Mouse (Mus musculus) neural tube, embryonic 13.5 days (tissue): ENCODE data around the gene Cmah. TPM values are rescaled to one million over a fixed set of nuclear protein-coding genes. Genes with fewer than 3 reads are reported as not detected.
A peak's percentile ranks its signal among the peaks of the same experiment; 100 is the strongest.

Experiments
- ATAC-seq: fragments of 200-750 bp; cut with Nextera tagmentation; 2 replicates; pipeline ENCODE4 v1.8.0; 2017; ENCODE audit warnings: low read depth, mild to moderate bottlenecking, moderate TSS enrichment, moderate library complexity
- H3K27ac ChIP-seq: fragments of 300-500 bp; sonication (generic); replicated peaks from 2 replicates; pipeline ENCODE4 v1.5.1; 2015; ENCODE audit warnings: moderate library complexity, mild to moderate bottlenecking, inconsistent platforms
- H3K27me3 ChIP-seq: fragments of 300-500 bp; sonication (generic); 2 replicates; pipeline ENCODE4 v1.6.1; 2015; ENCODE audit warnings: mild to moderate bottlenecking, inconsistent platforms
- H3K36me3 ChIP-seq: fragments of 300-500 bp; sonication (generic); 2 replicates; pipeline ENCODE4 v1.6.1; 2015; ENCODE audit warnings: mild to moderate bottlenecking, inconsistent platforms
- H3K4me1 ChIP-seq: fragments of 300-500 bp; sonication (generic); replicated peaks from 2 replicates; pipeline ENCODE4 v1.6.1; 2015; ENCODE audit warnings: inconsistent platforms
- H3K4me2 ChIP-seq: fragments of 300-500 bp; sonication (generic); 2 replicates; pipeline ENCODE4 v1.6.1; 2015; ENCODE audit warnings: inconsistent platforms, mild to moderate bottlenecking, moderate library complexity
- H3K4me3 ChIP-seq: fragments of 300-500 bp; sonication (generic); 2 replicates; pipeline ENCODE4 v1.5.1; 2015; ENCODE audit warnings: mild to moderate bottlenecking, inconsistent platforms
- H3K9ac ChIP-seq: fragments of 300-500 bp; sonication (generic); 2 replicates; pipeline ENCODE4 v1.6.1; 2015; ENCODE audit warnings: moderate library complexity, mild to moderate bottlenecking, inconsistent platforms
- H3K9me3 ChIP-seq: fragments of 300-500 bp; sonication (generic); 2 replicates; pipeline ENCODE4 v1.6.1; 2016; ENCODE audit warnings: inconsistent platforms
- whole genome bisulfite sequencing: fragments of 180-500 bp; shearing (Covaris S2); methylation state at CpG from one replicate; pipeline ENCODE4 v1.1.7; 2015; 5-methylcytosine and 5-hydroxymethylcytosine counted together
- polyA plus RNA-seq: library from polyadenylated mRNA; unstranded; fragments of >200 nt; fragmentation: Nextera tagmentation; extraction: Ambion mirVana; gene quantifications from 2 replicates; pipeline ENCODE4 v1.2.1, GENCODE M21; 2015

The Cmah gene
- polyA plus RNA-seq, 1 experiment from 2014 or later, result 0.24 TPM

DNA sequence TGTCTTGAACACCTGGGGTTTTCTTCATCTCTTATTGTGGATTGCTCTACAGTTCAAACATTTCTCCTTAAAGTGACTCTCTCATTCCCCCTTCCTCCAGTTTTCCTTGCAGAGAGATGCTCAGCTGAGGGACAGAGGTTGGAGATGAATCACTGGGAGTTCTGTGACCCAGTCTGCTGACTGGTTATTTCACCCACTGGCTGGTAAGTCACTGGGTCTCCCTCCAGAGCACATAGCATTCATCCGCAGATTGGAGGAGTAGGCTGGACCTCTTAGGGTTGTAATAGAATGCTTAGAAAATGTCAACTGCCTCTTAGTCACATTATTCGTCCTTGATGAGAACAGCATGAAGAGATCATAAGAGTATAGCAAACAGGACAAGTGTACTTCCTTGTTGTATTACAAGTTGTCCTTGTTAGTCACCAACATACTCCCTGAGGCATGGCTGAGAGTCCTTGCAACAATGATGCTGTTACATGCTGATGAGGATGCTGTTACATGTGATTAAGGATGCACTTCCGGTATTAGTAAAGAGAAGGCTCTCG, 161.4 kb downstream of the Cmah start:
- H3K4me1 ChIP-seq, result no peaks in the 10 kb centered on the region
- no peak overlapping the region for H3K27ac ChIP-seq
- 92% methylated on average over 4 of the region's 4 CpGs for WGBS
- no peak overlapping the region for H3K9ac ChIP-seq
- H3K4me3 ChIP-seq, result no peak overlapping the region
- no peaks in the 10 kb centered on the region for H3K9me3 ChIP-seq
- H3K36me3 ChIP-seq, result no peaks in the 10 kb centered on the region
- H3K27me3 ChIP-seq, result no peaks in the 10 kb centered on the region
- no peak overlapping the region for H3K4me2 ChIP-seq
- ATAC-seq, result no peak

DNA sequence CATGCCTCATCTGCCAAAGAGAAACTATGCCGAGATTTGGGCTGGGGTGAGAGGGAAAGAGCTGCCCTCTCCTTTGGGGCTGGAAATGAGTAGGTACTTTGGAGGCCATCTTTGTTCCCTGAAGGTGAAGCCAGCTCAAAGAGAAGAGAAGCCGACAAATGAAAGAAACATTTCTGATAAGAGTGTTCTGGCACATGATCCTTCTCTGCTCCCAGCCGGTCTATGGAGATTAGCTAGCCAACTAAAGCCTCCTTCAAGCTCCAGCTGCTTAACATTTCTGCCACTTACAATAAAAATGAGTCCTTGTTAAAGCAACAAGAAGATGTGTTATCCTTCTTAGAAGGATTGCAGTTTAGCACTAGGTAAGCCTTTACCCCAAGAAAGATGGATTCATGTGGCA, 162.3 kb downstream of the Cmah start:
- WGBS, result 94% methylated on average over 3 of the region's 3 CpGs
- Histone ChIP-seq H3K4me3 (no peak overlapping the region), H3K9me3 (no peaks in the 10 kb centered on the region), H3K4me2 (no peak overlapping the region), H3K27me3 (no peaks in the 10 kb centered on the region), H3K27ac (no peak overlapping the region), H3K36me3 (no peaks in the 10 kb centered on the region), H3K9ac (no peak overlapping the region), H3K4me1 (no peaks in the 10 kb centered on the region)
- ATAC-seq, result no peak

DNA sequence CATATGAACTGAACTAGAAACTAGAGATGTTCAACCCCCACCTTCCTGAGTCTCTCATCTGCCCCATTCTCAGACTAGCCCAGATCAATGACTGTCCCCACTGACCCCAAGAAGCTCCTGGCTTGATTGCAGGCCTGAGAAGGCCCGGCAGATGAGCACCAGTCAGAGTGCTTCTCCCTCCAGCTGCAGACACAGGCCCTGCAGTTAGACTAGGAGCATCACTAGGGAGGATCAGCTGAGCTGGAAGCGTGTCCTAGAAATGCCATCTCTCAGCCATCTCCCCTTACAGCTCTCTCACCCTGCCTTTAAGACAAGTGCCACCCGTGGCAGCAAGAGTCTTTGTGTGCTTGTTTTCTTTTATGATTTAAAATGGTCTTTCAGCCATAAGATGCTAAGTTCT, 162.8 kb downstream of the Cmah start:
- ATAC-seq, result no peak
- Histone ChIP-seq H3K4me2 (no peak overlapping the region), H3K4me3 (no peak overlapping the region), H3K27me3 (no peaks in the 10 kb centered on the region), H3K9me3 (no peaks in the 10 kb centered on the region), H3K27ac (no peak overlapping the region), H3K9ac (no peak overlapping the region), H3K4me1 (no peaks in the 10 kb centered on the region), H3K36me3 (no peaks in the 10 kb centered on the region)
- WGBS, result 77% methylated on average over 3 of the region's 3 CpGs

DNA sequence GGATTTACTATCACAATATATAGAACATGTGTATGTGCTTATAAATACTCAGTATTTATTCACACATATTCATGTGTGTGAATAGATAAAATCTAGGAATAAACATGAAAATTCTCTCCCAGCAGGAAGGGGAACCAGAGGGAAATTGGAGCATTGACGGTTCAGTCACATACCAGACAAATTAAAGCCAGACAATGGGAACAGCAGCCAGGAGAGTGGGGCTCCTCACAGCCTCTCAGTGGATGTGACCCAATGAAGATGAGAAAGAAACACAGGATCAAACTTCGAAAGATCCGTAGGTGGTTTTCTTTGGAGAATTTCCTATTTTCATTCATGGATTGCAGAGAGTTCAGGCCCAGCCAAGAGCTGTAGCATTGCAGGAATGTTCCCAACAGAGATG, 163.9 kb downstream of the Cmah start:
- Histone ChIP-seq H3K4me2 (no peak overlapping the region), H3K9me3 (no peaks in the 10 kb centered on the region), H3K36me3 (no peaks in the 10 kb centered on the region), H3K27ac (no peak overlapping the region), H3K4me1 (no peaks in the 10 kb centered on the region), H3K27me3 (no peaks in the 10 kb centered on the region), H3K9ac (no peak overlapping the region), H3K4me3 (no peak overlapping the region)
- no peak for ATAC-seq
- 71% methylated on average over 3 of the region's 3 CpGs for WGBS

DNA sequence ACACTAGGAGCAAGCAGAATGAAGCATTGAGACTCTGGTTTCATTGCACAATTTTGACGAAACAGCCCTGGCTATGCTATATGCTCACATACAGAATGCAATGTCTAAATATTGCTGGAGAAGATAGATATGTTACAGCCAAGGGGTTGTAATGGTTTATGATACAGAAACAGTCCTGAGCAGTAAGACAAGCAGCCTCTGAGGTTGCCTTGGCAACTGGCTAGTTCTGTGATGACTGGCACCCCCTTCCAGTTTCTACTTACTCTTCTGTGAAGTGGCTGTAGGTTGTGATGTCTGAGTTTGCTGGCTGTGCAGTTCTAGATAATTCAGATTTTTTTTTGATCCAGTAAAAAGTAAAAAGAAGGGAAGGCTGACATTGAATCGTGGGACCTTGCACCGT, 166.6 kb downstream of the Cmah start:
- 90% methylated on average over 3 of the region's 3 CpGs for WGBS
- Histone ChIP-seq H3K9ac (no peak overlapping the region), H3K27me3 (no peaks in the 10 kb centered on the region), H3K9me3 (no peaks in the 10 kb centered on the region), H3K27ac (no peak overlapping the region), H3K4me1 (no peaks in the 10 kb centered on the region), H3K36me3 (no peaks in the 10 kb centered on the region), H3K4me2 (no peak overlapping the region), H3K4me3 (no peak overlapping the region)
- ATAC-seq, result no peak

DNA sequence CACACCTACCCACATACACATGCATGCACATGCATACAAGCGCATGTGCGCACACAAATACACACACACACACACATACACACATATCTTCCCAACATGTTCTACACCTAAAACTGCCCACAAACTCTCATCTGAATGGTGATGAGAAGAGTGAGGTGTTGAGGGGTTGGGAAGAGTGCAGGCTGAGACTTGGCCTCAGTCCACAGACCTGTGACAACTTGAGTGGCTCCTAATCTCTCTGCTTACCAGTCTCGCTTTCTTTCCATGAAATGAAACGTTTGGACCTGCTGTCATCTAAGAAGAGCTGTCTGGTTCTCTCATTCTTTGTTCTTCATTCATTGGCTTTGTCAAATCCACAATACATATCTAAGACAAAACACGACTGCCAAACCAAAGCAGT, 169.1 kb downstream of the Cmah start:
- H3K4me2 ChIP-seq, result no peak overlapping the region
- H3K36me3 ChIP-seq, result no peaks in the 10 kb centered on the region
- H3K9ac ChIP-seq, result no peak overlapping the region
- no peak for ATAC-seq
- H3K4me1 ChIP-seq, result peaks cover 5% of the 10 kb centered on the region
- 92% methylated on average over 5 of the region's 5 CpGs for WGBS
- no peaks in the 10 kb centered on the region for H3K9me3 ChIP-seq
- H3K27me3 ChIP-seq, result no peaks in the 10 kb centered on the region
- H3K27ac ChIP-seq, result no peak overlapping the region
- no peak overlapping the region for H3K4me3 ChIP-seq

DNA sequence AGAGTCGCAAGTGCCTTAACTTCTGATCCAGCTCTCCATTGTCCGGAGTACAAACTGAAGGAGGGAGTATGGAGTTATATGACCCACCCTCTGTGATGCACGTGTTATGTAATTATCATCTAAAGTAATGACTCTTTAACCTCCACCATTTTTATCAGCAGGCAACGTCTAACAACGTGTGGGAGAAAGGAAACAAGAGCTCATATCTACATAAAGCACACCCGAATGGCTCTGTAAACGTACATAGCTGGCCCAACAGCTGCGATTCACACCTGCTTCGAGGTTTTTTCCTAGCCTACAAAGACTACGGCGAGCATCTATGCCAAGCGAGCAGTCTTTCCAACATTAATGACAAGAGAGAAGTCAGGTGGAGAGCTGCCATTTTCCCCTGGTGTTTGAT, 169.8 kb downstream of the Cmah start:
- no peaks in the 10 kb centered on the region for H3K36me3 ChIP-seq
- no peak overlapping the region for H3K4me2 ChIP-seq
- H3K9ac ChIP-seq, result no peak overlapping the region
- no peak for ATAC-seq
- 86% methylated on average over 12 of the region's 12 CpGs for WGBS
- peaks cover 10% of the 10 kb centered on the region for H3K4me1 ChIP-seq
- no peak overlapping the region for H3K27ac ChIP-seq
- no peak overlapping the region for H3K4me3 ChIP-seq
- no peaks in the 10 kb centered on the region for H3K27me3 ChIP-seq
- no peaks in the 10 kb centered on the region for H3K9me3 ChIP-seq

DNA sequence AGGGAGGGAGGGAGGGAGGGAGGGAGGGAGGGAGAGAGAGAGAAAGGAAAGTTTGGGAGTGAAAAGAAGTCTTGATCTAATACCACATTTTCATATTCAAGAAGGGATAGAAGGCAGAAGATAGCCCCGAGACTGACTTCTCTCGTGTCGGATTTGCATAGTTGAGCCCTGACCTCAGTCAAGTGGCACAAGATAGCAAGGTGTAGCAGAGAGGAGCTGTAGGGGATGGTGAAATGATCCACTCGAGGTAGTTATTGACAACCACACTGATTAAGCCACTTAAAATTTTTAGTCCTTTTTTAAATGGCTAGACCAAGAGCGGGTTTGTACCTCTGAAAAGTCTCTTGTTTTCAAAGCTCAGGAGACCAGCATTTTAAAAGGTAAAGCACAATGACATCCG, 171.1 kb downstream of the Cmah start:
- no peak overlapping the region for H3K9ac ChIP-seq
- ATAC-seq, result no peak
- H3K9me3 ChIP-seq, result no peaks in the 10 kb centered on the region
- peaks cover 10% of the 10 kb centered on the region for H3K4me1 ChIP-seq
- H3K4me2 ChIP-seq, result no peak overlapping the region
- H3K27ac ChIP-seq, result no peak overlapping the region
- no peaks in the 10 kb centered on the region for H3K27me3 ChIP-seq
- no peak overlapping the region for H3K4me3 ChIP-seq
- WGBS, result 84% methylated on average over 6 of the region's 6 CpGs
- no peaks in the 10 kb centered on the region for H3K36me3 ChIP-seq

DNA sequence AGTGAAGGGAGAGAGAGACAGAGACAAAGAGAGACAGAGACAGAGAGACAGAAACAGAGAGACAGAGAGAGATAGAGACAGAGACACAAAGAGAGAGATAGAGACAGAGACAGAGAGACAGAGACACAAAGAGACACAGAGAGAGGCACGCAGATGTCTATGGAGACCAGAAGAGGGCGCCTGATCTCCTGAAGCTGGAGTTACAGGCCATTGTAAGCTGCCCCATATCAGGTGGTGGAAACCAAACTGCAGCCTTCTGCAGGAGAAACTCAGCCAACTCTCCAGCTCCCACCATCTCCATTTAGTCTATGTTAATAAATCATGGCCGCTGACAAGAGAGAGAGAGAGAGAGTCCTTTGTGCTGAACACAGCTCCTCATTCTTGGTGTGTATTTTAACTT, 172.3 kb downstream of the Cmah start:
- Histone ChIP-seq H3K9me3 (no peaks in the 10 kb centered on the region), H3K9ac (no peak overlapping the region), H3K4me1 (peaks cover 10% of the 10 kb centered on the region), H3K27ac (no peak overlapping the region), H3K4me3 (no peak overlapping the region), H3K27me3 (no peaks in the 10 kb centered on the region), H3K4me2 (no peak overlapping the region), H3K36me3 (no peaks in the 10 kb centered on the region)
- WGBS, result 29% methylated on average over 3 of the region's 3 CpGs
- no peak for ATAC-seq

DNA sequence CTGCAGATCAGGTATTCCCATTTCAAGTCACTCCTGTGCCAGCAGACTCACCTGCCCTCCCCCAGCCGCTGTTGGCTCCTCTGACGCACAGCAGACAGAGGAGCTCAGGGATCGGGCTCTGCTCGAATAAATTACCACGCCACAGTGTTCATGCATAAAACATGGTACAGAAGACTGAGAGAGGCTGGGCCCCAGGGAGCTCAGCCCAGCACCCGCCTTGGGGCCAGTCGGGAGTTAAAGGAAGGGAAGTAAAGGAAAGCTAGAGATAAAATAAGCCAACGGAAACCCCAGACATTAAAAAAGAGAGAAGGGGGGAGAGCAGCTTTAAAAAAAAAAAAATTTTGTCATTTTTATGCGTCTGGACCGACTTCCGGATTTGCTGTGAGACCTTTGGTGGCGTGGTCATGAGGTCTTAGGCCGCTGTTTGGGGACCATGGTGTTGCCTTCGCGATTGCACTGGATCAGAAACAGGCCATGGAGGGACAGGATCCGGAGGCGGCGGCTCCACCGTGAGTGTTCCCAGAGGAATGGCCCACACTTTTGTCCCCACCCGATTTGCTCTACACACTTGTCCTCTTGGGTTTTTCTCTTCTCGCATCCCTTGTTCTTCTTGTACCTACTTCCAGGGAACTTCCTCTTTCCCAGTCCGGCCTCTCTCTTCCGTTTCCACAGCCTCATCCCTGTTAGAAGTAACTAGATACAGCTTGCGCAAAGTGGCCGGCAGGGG, 174.1 kb downstream of the Cmah start:
- H3K4me3 ChIP-seq, result no peak overlapping the region
- WGBS, result 65% methylated on average over 25 of the region's 25 CpGs
- H3K4me2 ChIP-seq, result no peak overlapping the region
- no peaks in the 10 kb centered on the region for H3K36me3 ChIP-seq
- peaks cover 10% of the 10 kb centered on the region for H3K4me1 ChIP-seq
- H3K27ac ChIP-seq, result no peak overlapping the region
- H3K9me3 ChIP-seq, result no peaks in the 10 kb centered on the region
- peak; percentile 84 for ATAC-seq
- no peak overlapping the region for H3K9ac ChIP-seq
- H3K27me3 ChIP-seq, result no peaks in the 10 kb centered on the region

DNA sequence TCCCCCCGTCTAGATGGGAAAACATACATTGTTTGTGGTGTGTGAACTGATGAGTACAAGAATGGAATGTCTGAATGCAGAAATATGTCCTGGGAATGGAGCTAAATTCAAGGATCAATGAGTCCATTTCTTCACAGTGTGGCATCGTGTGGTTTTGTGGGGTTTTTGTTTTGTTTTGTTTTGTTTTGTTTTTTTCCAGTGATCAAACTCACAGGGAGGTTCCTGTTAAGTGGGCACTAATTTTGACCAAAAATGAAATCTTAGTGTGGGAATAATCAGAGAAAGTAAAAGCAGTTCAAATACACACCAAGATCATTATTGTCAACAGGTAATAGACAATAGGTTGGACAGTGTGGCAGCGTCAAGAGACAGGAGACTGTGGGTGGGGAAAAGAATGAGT, 174.7 kb downstream of the Cmah start:
- Histone ChIP-seq H3K9ac (no peak overlapping the region), H3K9me3 (no peaks in the 10 kb centered on the region), H3K4me2 (no peak overlapping the region), H3K27me3 (no peaks in the 10 kb centered on the region), H3K27ac (no peak overlapping the region), H3K36me3 (no peaks in the 10 kb centered on the region), H3K4me1 (peaks cover 10% of the 10 kb centered on the region), H3K4me3 (no peak overlapping the region)
- WGBS, result 88% methylated on average over 3 of the region's 3 CpGs
- ATAC-seq, result no peak

DNA sequence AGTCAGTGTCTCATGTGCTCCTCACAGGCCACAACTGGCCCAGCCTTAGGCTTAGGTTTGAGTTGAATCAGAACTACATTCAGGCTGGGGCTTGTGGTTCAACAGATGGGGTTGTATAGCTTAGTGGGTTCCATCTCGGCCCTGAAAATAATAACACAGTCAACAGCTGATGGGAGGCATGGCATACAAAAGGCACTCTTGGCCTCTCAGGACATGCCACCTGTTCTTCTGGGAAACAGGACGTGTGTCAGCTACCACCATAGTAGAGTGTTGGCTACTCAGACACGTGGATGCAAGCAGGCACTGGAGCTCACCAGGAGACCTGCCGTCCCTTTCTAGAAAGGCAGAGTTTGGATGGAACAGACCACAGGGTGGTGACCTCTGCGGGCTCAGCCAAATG, 178.6 kb downstream of the Cmah start:
- ATAC-seq, result no peak
- no peak overlapping the region for H3K4me3 ChIP-seq
- WGBS, result 82% methylated on average over 5 of the region's 5 CpGs
- H3K27me3 ChIP-seq, result no peaks in the 10 kb centered on the region
- H3K36me3 ChIP-seq, result no peaks in the 10 kb centered on the region
- H3K27ac ChIP-seq, result no peak overlapping the region
- H3K9me3 ChIP-seq, result no peaks in the 10 kb centered on the region
- no peak overlapping the region for H3K9ac ChIP-seq
- H3K4me2 ChIP-seq, result no peak overlapping the region
- H3K4me1 ChIP-seq, result peaks cover 10% of the 10 kb centered on the region

DNA sequence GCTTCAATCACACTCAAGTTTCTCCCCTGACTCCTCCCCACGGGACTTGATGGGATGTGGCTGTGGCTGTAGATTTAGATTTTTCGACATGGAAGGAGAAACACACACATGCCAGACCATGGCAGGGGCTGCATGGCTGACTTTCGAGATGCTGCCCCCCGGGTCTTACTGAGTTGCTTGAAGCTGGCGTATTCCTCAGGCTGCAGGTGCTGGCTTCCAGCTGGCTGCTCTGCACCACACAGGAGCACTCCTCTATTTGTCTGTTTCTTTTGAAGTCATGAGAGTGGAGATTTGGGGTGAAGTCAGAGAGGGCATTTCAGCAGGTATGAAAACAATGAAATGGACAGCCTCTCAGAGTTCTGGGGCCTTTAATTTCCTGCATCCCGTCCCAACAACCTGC, 180.0 kb downstream of the Cmah start:
- no peak for ATAC-seq
- H3K27ac ChIP-seq, result no peak overlapping the region
- no peaks in the 10 kb centered on the region for H3K36me3 ChIP-seq
- H3K9ac ChIP-seq, result no peak overlapping the region
- H3K4me1 ChIP-seq, result no peaks in the 10 kb centered on the region
- no peak overlapping the region for H3K4me2 ChIP-seq
- H3K27me3 ChIP-seq, result no peaks in the 10 kb centered on the region
- H3K4me3 ChIP-seq, result no peak overlapping the region
- 83% methylated on average over 6 of the region's 6 CpGs for WGBS
- H3K9me3 ChIP-seq, result no peaks in the 10 kb centered on the region
